Mouse (Mus musculus) right cerebral cortex, postnatal 10 days (tissue): ENCODE measurements at regions not wholly inside any gene's neighbourhood (a gene's known extent, or its start where the extent isn't known, plus 50 kb on each side); places are given as distances from the start of the nearest gene placed in this dataset.

Experiments used
- DNase-seq, 2 experiments: peaks; one replicate each; pipeline ENCODE4 v3.0.0; 2021; ENCODE audit warnings: low spot score in 2 of 2

DNA sequence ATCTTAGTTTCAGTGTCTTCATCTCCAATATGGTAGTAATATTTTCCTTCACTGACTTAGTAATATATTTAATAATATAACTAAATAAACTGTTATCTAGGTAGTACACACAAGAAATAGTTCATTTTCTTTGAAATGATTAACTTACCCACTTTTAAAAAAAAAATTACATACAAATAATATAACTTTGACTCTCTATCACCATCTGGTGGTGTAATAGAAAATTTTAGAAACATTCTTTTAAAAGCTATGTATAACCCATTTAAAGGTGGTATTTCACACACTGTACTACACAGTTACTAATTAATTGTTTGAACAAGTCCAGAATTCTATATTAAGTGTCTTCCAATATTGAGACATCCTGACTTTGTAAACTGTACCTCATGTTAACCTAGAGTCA is 53.9 kb upstream of the Olfr266 start:
- DNase-seq = no peak

DNA sequence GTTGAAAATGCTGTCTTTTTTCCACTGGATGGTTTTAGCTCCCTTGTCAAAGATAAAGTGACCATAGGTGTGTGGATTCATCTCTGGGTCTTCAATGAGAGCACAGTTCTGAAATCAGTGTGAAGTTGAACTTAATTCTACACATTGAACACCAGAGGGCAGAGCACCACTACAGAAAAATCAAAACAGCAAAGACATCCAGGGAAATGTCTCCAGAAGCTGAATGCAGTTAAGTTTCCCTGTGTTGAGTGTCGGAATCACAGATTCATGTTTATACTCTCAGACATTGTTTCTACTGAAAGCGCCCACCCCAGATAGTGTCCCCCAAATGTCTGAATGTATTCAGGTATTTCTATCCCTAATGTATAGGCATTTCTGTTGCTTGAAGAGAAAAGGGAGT is 77.1 kb upstream of the Olfr266 start:
- peak; percentile 40 to 56 for DNase-seq

DNA sequence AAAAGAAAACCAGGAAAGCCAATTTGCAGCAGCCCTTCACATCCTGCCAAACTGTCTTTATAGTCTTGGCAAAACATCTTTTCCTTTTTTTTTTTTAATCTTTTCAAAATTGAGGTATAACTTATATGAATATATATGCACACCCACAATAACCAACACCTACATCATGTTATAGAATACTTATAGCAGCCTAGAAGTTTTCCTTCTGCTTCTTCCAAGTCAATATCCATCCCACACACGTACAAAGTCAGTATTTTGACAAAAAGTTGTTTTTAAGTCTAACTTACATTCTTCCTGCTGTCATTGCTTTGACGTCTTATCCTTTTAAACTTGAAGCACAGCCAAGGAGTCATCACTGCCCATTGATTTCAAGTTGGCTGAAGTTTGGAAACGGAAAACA is 80.6 kb upstream of the Olfr266 start:
- DNase-seq = no peak

DNA sequence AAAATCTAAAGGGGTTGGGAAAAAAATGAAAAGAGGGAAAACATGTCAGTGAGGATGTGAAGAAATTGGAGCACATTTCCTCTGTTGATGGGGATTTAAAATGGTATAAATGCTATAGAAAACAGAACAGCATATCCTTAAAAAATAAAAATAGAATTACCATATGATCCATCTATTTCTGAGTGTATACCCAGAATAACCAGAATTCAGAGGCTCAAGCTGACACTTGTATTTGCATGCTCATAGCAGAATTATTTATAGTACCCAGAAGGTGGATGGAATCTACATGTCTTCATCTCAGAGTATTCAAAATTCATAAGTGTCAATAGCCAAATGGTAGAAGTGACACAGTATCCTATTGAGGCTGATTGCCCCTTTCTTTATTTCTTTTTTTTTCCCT is 99.9 kb upstream of the Kcna3 start:
- DNase-seq = no peak

DNA sequence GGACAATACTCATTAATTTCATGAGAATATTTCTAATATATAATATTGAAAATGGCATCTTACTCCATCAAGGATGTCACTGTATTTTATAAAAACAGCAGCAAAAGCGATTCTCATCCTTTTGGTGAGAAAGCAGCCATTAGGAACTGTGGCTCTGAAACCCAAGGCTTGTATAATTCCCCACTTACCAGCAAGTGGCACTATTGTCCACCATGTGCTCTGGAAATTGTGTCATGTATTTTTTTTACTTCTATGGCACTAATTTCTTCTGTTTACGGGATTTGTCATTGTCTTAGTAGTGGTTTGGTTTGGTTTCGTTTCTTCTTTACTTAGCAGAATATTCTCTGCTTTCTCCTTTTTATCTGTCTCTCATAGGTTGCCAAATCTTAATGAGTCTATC is 95.9 kb upstream of the Kcna3 start:
- peak; percentile 52 to 53 for DNase-seq

DNA sequence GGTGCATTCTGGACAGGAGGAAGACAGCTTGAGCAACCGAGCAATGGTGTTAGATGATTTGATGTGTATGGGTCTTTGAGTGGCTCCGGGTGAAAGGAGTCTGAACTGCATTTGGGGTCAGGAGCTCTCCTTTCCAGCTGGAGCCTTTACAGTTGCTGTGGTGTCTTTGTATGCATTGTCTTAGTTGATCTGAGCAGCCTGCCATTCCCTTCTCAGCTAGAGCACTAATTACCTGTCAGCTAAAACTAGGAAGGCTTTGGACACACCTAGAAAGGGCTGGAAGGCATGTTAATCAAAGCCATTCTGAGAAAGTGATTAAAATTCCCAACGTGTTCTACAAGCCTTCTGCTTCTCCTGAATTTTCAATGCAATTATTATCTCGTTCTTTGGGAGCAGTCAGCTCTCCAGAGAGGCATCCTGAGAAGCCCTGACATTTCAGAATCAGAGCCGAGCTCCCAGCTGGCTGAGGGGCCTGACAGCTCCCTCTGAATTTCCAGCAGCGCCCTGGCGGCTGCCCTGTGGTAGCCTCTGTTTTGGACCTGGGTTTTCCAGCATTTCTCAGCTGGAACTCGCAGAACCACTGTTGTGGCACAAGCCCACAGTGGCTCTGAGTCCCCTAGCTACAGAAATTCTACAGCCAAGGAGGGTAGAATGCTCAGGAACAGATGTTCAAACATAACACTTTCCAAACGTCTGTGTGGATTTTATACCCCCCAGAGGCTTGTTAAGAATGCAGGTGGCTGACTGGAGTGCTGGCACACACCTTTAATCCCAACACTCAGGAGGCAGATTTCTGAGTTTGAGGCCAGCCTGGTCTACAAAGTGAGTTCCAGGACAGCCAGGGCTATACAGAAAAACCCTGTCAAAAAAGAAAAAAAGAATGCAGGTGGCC is 80.2 kb upstream of the Kcna3 start:
- peak in 1 of 2 experiments; percentile 29 for DNase-seq

DNA sequence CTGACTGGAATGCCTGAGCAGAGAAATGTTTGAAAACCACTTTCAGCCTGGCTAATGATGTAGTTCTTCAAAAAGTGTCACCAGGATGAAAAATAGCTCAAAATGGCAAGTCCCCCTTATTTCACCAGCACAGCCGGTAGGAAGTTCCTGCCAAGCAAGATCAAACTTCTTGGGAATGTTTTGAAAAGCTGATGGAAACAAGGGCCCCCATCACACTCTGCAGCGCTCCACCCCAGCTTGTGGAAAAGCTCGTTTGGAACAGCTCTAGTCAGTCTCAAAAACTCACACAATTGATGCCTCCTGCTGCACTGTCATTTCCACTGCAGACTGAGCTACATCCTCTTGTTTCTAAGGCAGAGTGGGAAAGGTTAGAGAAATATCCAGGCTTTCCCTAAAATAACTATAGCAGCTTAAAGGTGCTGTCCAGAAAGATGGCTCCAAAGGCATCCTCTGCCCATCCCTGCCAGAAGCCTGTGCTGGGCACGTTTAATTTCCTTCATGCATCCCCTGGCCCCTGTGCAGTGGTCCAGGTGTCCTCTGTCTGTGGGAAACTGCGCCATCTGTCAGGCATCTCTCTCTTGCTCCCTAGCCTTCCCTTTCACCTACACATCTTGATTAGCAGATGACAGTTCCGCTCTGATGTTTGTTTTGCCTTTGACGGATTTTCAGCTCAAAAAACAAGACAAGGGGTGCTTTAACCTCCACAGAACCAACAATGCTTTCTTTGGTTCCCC is 78.6 kb upstream of the Kcna3 start:
- peak in 1 of 2 experiments; percentile 47 for DNase-seq

DNA sequence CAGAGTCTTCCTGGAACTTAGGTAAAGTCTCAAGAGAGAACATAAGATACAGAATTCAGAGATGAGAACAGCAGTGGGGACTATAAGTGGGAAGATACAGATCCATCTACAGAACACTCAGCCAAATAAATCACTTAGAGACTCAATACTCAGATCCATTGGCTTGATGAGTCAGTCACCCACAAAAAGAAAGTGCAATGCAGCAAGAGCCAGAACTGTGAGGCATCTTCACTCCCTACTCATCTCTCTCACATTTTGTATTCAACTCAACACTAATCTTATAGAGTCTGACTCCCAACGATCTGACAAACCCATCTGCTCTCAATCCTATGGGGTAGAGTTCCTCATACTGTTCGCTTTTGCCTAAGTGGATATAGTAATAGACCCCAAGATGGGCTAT is 77.8 kb upstream of the Kcna3 start:
- DNase-seq = no peak

DNA sequence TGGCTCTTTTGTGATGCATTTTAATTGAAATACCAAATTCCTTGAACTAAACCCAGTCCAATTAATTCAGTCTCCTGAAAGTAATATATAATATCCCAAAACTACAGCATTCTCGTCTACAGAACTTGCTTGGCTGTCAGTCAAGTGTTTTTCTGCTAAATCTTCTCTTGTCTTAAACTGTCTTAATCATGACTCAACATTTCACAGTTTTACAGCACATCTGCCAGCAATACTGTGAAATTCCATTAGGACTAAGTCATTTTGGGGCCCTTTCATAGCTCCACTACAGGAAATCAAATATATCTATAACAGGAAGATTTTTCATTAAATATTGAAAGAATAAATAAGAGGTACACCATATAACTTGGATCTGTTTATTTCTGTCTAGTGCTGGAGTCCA is 75.4 kb upstream of the Kcna3 start:
- no peak for DNase-seq

DNA sequence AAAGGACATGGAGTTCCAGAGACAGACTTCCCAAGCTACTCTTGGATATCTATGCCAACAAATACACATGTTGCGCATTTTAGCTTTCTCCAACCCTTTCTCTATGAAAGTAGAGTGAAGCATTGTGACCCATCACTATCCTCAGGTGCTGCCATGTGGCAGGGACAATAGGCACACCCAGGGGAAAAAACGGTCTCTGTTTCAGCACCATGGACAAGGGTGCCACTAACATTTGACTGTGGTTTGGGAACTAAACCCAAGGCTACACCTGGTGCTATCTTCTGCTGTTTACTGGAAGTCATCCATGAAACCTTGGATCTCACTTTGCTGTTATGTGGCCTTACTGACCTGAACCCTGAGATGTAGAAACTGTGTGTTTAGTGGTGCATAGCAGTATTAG is 73.5 kb upstream of the Kcna3 start:
- DNase-seq = no peak

DNA sequence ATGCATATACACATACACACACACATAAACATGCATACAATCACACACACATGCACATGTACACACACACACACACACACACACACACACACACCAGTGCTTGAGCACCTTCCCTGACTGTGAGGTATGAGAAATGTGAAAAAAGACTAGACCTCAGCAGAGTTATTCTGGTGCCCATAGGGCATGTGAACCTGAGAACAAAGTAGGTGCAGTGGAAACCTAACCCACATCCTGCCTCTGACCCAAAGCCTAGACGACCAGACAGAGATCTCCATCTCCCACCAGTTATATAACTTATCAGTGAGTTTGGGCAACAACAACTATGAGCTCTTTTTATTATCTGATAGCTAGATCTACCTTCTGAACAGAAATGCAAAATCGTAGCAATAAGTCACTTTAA is 69.8 kb upstream of the Kcna3 start:
- DNase-seq = no peak

DNA sequence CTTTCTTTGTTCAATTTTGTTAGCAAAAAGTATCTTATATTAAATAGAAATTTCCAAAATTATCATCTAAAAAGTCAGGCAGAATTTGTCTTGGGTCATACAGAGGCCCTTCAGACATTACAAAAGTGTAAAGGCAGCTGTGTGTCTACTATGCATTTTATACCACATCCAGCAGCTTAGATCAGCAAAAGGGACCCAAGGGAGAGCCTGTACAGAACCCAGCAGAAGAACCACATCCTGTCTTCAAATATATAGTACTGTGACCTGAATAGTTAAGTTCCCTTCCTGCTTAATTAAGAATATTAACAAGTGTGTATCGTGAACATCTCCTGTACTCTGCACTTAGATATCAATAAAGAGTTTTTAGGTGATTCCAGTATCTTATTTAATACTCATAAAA is 68.5 kb upstream of the Kcna3 start:
- no peak for DNase-seq

DNA sequence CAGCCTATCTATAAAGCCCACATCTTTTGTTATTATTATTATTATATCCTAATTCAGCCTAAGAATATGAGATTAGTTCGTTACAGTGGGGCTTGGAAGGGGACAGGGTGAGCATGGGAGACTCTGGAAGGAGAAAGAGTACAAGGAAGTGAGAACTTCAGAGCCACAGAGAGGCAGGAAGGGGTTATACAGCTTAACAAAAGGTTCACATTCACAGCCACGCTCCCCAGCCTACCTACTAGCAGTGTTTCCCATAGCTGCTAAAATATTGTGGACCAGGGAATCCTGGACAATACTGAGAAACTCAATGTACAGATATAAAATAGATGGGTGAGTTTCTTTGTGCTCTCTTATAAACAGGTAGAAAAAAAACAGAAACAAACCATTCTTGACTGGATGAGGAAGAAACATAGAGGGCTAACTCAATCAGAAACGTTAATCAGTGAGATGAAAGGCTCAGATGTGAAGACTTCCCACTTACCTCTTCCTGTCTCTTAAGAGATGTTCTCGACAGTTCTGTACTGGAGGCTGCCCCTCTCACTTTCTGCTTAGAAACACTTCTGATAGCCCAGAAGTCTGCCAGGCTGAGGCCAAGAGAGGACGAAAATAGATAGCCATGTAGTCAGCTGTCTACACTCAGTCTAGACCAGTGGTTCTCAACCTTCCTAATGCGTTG is 61.7 kb upstream of the Kcna3 start:
- DNase-seq = no peak

DNA sequence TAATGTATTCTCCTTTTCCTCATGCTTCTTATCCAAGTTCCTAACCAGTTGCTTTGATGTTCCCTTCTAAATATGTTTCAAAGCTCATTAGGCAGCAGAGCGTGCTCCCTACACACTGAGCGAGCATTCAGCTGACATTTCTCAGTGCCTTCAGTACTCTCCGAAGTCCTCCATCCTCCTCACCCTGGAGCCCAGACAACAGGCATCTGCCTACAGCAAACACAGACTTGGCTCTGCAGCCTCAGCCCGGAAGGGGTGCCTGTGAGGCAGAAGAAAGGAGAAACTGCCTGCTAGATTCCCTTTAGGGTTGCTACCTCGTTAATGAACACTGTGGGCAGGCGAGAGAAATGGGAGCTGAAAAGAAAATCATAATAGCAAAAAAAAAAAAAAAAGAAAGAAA is 57.2 kb upstream of the Kcna3 start:
- DNase-seq = peak; percentile 43

DNA sequence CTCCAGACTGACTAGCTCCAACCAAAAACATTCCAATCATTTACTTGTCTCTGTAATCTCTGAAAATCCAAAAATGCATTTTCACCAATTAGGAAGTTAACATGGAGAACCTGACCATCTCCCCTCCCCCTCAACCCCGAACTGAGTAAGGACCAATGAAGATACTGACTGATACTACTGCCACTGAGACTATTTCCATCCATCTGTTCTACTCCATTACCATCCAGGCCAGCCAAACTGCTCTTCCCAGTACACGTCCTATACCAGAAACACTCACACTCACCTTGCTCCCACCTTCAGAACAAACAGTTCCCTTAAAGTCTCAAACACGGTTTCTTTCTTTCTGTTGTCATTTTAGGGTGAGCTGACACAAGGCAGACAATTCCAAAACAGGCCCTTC is 55.1 kb upstream of the Kcna3 start:
- DNase-seq = no peak

DNA sequence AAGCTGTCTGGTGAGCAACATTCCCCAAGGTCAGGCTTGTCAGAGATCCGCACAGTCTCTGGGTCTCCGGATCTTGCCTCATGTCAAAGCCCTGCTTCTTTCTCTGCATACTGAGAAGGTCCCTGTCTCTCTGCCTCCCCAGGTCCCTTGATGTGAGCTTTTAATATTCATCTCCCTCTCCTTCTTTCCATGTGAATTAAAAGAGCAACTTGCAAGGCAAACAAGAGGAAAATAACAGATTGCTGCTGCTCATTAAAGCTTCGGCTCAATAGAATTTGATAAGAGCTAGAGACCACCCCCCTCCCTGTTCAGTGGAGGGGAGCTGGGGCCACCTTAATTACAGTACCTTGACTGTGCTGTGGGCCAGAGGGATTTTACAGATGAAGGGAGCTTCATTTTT is 54.6 kb upstream of the Kcna3 start:
- no peak for DNase-seq

DNA sequence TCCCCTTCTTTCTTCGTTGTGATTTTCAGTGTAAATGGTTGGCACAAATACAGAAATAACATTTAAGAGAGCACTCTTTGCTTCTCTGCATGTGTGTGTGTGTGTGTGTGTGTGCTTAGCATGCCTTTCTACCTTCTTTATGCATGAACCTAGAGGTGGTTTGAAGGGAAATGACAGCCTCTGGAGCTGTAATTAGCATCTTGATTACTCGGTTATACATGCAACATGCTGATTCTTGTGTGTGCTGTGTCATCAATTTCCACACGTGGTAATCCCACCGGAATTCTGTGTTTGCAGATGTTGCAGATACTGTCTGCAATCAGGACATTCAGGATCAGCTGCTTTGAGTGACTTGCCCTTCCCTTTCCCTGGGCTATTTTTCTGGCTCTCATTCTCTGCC is 51.7 kb upstream of the Kcna3 start:
- DNase-seq = no peak
